Mouse (Mus musculus): ENCODE measurements at regions not wholly inside any gene's neighbourhood (a gene's known extent, or its start where the extent isn't known, plus 50 kb on each side); places are given as distances from the start of the nearest gene placed in this dataset.

GRCm38 (mm10) chr6:50993952-50994351 is 339.7 kb upstream of the Npvf start:
- no peak overlapping the region for H3K27ac ChIP-seq (ENCODE audit: insufficient read depth, low read depth)
- no peaks in the 10 kb centered on the region for H3K4me1 ChIP-seq (ENCODE audit: control insufficient read depth in 1 of 2, insufficient read depth in 2 of 2)
- no peaks in the 10 kb centered on the region for H3K9me3 ChIP-seq (replicated peaks; ENCODE audit: low read length)
- no peaks in the 10 kb centered on the region for H3K36me3 ChIP-seq (replicated peaks in 1 of 2; ENCODE audit: control insufficient read depth in 1 of 2, insufficient read depth in 1 of 2, low read length in 1 of 2)
- no peak overlapping the region for H3K9ac ChIP-seq (ENCODE audit: insufficient read depth, low read depth)
- peaks cover 3% of the 10 kb centered on the region for H3K27me3 ChIP-seq (replicated peaks)
- no peak overlapping the region for H3K4me2 ChIP-seq (ENCODE audit: insufficient read depth, low read depth, poor library complexity, severe bottlenecking)
- DNase-seq (ENCODE audit: extremely low read depth) = no peak
- no peak overlapping the region for H3K4me3 ChIP-seq (replicated peaks in 1 of 3; ENCODE audit: low read depth in 2 of 3, low read length in 2 of 3, poor library complexity in 1 of 3)
- no peaks in the 10 kb centered on the region for H3K79me2 ChIP-seq (replicated peaks; ENCODE audit: control insufficient read depth, extremely low read depth, insufficient read depth, poor library complexity, severe bottlenecking)
- TF ChIP-seq MEF2A (IDR thresholded peaks at IDR 0.05; ENCODE audit: borderline replicate concordance, low read depth, low read length) = no peak
- TF ChIP-seq MYC (IDR thresholded peaks at IDR 0.05; ENCODE audit: low read depth, low read length) = no peak
- no peak for TF ChIP-seq POLR2AphosphoS2 (IDR thresholded peaks at IDR 0.05; ENCODE audit: low read depth, low read length)
- TF ChIP-seq KAT2A (IDR thresholded peaks at IDR 0.05; ENCODE audit: insufficient replicate concordance, low read length) = no peak
- TF ChIP-seq RCOR1 (conservative IDR thresholded peaks at IDR 0.05; ENCODE audit: low read depth, low read length) = no peak
- no peak for TF ChIP-seq CTCF (conservative IDR thresholded peaks at IDR 0.05 in 1 of 2, IDR thresholded peaks at IDR 0.05 in 1 of 2; ENCODE audit: low read depth in 2 of 2, low read length in 2 of 2)
- TF ChIP-seq NELFE (IDR thresholded peaks at IDR 0.05; ENCODE audit: low read depth, low read length) = no peak
- TF ChIP-seq ETS1 (conservative IDR thresholded peaks at IDR 0.05; ENCODE audit: low read depth, low read length) = no peak
- dilution Hi-C loops (cut with MboI; ENCODE audit: extremely low pct_ligation_motif_present, extremely low pct_unique_long_range_greater_than_20kb, low sequenced_read_pairs) = no loop called here
- in situ Hi-C loops (cut with MboI; ENCODE audit: low pct_ligation_motif_present, low pct_unique_long_range_greater_than_20kb, low sequenced_read_pairs) = loop anchor here (25.0 kb wide), 1 partner anchor 168 kb away; no protein-coding TSS in a partner anchor

- no peak overlapping the region for H3K4me3 ChIP-seq (replicated peaks in 1 of 3; ENCODE audit: low read depth in 2 of 3, low read length in 2 of 3, poor library complexity in 1 of 3)
Measured at GRCm38 (mm10) chr6:51002713-51003112, 348.5 kb upstream of the Npvf start.

More at GRCm38 (mm10) chr6:51002713-51003112, 348.5 kb upstream of the Npvf start:
- DNase-seq (ENCODE audit: extremely low read depth) = no peak
- no peak overlapping the region for H3K4me2 ChIP-seq (ENCODE audit: insufficient read depth, low read depth, poor library complexity, severe bottlenecking)
- H3K4me1 ChIP-seq (ENCODE audit: control insufficient read depth in 1 of 2, insufficient read depth in 2 of 2) = peaks cover 0 to 55% of the 10 kb centered on the region in 2 experiments; a peak in 3 of 4 replicates
- TF ChIP-seq USF1 (IDR thresholded peaks at IDR 0.05; ENCODE audit: low read depth, low read length) = no peak
- TF ChIP-seq GABPA (IDR thresholded peaks at IDR 0.05; ENCODE audit: insufficient replicate concordance, low read depth, low read length) = no peak
- no peak for TF ChIP-seq TCF12 (IDR thresholded peaks at IDR 0.05; ENCODE audit: low read depth, low read length)
- no peak for TF ChIP-seq CHD2 (IDR thresholded peaks at IDR 0.05; ENCODE audit: low read length)
- TF ChIP-seq IRF4 (IDR thresholded peaks at IDR 0.05; ENCODE audit: low read depth, low read length) = no peak
- TF ChIP-seq NELFE (IDR thresholded peaks at IDR 0.05; ENCODE audit: low read depth, low read length) = no peak
- no peak for TF ChIP-seq UBTF (IDR thresholded peaks at IDR 0.05; ENCODE audit: low read depth, low read length)
- TF ChIP-seq RAD21 (IDR thresholded peaks at IDR 0.05; ENCODE audit: low read depth, low read length) = no peak
- TF ChIP-seq E2F4 (IDR thresholded peaks at IDR 0.05; ENCODE audit: insufficient replicate concordance, low read depth, low read length) = no peak
- no peak for TF ChIP-seq ELF1 (IDR thresholded peaks at IDR 0.05; ENCODE audit: low read depth, low read length)
- no peak for TF ChIP-seq ETS1 (conservative IDR thresholded peaks at IDR 0.05; ENCODE audit: low read depth, low read length)
- TF ChIP-seq HCFC1 (IDR thresholded peaks at IDR 0.05; ENCODE audit: low read depth, low read length) = no peak
- TF ChIP-seq CTCF (conservative IDR thresholded peaks at IDR 0.05 in 1 of 2, IDR thresholded peaks at IDR 0.05 in 1 of 2; ENCODE audit: low read depth in 2 of 2, low read length in 2 of 2) = no peak
- TF ChIP-seq MEF2A (IDR thresholded peaks at IDR 0.05; ENCODE audit: borderline replicate concordance, low read depth, low read length) = no peak
- no peaks in the 10 kb centered on the region for H3K79me2 ChIP-seq (replicated peaks; ENCODE audit: control insufficient read depth, extremely low read depth, insufficient read depth, poor library complexity, severe bottlenecking)
- H3K9ac ChIP-seq (ENCODE audit: insufficient read depth, low read depth) = no peak overlapping the region
- in situ Hi-C loops (cut with MboI; ENCODE audit: low pct_ligation_motif_present, low pct_unique_long_range_greater_than_20kb, low sequenced_read_pairs) = no loop called here
- dilution Hi-C loops (cut with MboI; ENCODE audit: extremely low pct_ligation_motif_present, extremely low pct_unique_long_range_greater_than_20kb, low sequenced_read_pairs) = no loop called here
- H3K36me3 ChIP-seq (replicated peaks in 1 of 2; ENCODE audit: control insufficient read depth in 1 of 2, insufficient read depth in 1 of 2, low read length in 1 of 2) = no peaks in the 10 kb centered on the region
- no peaks in the 10 kb centered on the region for H3K27me3 ChIP-seq (replicated peaks)
- H3K9me3 ChIP-seq (replicated peaks; ENCODE audit: low read length) = no peaks in the 10 kb centered on the region
- H3K27ac ChIP-seq (ENCODE audit: insufficient read depth, low read depth) = no peak overlapping the region
